In the genomic region with DNA sequence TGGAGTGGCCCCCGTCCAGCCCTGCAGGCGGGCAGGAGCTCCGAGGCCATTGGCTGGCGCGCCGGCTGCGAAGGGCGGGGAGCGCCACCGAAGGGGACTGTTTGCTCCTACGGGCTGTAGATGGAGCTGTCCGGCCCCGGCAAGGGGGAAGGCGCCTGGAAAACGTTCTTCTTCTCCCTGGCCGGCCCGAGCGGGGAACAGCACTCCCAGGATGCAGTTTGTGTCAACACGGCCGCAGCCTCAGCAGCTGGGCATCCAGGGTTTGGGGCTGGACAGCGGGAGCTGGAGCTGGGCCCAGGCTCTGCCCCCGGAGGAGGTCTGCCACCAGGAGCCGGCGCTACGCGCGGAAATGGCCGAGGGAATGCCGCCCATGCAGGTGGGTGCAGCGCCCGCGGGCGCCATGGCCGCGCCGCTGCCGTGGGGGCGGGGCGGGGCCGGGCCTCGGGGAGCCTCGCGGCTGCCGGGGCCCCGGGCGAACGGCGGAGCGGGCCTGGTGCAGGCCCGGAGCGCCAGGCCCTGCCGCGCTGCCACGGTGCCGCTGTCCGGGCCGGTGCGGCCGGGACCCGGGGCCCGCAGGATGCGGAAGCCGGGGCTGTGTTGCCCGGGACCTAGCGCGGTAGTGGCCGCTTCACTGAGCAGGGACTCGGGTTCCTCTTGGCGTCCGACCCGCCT, we compare ENCODE assay signal across 1 mouse cellular context.
A peak's percentile ranks its signal among the peaks of the same experiment; 100 is the strongest.
TF ChIP-seq lines count a peak whose summit lies in the region.

No protein-coding gene starts in this region.

TF ChIP-seq in MEL, 35 proteins besides CTCF, POLR2A, EP300 and RAD21 (continued from another document):
- TF ChIP-seq ZMIZ1 (IDR thresholded peaks at IDR 0.05; ENCODE audit: low read depth, low read length) (0 out of 2 replicates have a peak, but pooled peaks have one; percentile 55), MAZ (IDR thresholded peaks at IDR 0.05; ENCODE audit: low read depth, low read length) (peak; percentile 59; the same call in 1 of the 2 replicates), HCFC1 (IDR thresholded peaks at IDR 0.05; ENCODE audit: low read depth, low read length) (peak; percentile 71), MXI1 (IDR thresholded peaks at IDR 0.05; ENCODE audit: low read depth, low read length) (peak; percentile 48; the same call in 1 of the 2 replicates), MAX (IDR thresholded peaks at IDR 0.05; ENCODE audit: low read length) (peak; percentile 48; the same call in 1 of the 2 replicates), TCF12 (IDR thresholded peaks at IDR 0.05; ENCODE audit: low read depth, low read length) (0 out of 2 replicates have a peak, but pooled peaks have one; percentile 8), ETS1 (IDR thresholded peaks at IDR 0.05; ENCODE audit: low read depth, low read length) (no peak), NELFE (IDR thresholded peaks at IDR 0.05; ENCODE audit: low read depth, low read length) (peak; percentile 67)
